Mouse (Mus musculus) inflammation-experienced regulatory T-cells, adult 6 months (primary cell): ENCODE measurements around the gene Dld. TPM values are rescaled to one million over a fixed set of nuclear protein-coding genes. Genes with fewer than 3 reads are reported as not detected.

Source experiments
- ATAC-seq: one replicate; pipeline ENCODE4 v1.8.0; 2017
- polyA plus RNA-seq, 3 experiments: library from polyadenylated mRNA; unstranded; fragments of 100-300 nt; shearing (Covaris generic); gene quantifications; one replicate each; pipeline ENCODE4 v1.2.1; 2017

Gene Dld
- polyA plus RNA-seq, 3 experiments from 2014 or later = 92.6 to 105 (median 93.2) TPM

DNA sequence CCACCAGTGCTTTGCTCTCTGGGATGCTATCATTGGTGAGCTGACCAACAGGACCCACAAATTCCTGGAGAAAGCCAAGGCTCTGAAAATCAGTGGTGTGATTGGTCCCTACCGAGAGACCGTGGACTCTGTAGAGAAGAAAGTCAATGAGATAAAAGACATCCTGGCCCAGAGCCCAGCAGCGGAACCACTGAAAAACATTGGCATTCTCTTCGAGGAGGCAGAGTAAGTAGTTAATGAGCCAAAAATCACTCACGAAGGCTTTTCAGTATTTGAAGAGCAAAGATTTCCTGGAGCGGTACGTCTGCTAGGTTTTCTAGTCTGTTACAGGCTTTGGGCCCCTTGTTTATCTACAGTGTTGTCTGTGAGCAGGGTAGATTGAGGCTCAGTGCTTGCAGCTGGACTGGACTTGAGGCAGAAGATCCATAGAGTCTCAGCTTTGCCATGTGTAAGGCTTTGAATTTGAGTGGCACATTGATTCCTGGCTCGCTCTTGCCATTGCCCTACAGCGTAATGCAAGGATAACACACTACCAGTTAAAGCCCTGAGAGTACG lies 32.8 kb downstream of the Dld start:
- no peak for ATAC-seq

DNA sequence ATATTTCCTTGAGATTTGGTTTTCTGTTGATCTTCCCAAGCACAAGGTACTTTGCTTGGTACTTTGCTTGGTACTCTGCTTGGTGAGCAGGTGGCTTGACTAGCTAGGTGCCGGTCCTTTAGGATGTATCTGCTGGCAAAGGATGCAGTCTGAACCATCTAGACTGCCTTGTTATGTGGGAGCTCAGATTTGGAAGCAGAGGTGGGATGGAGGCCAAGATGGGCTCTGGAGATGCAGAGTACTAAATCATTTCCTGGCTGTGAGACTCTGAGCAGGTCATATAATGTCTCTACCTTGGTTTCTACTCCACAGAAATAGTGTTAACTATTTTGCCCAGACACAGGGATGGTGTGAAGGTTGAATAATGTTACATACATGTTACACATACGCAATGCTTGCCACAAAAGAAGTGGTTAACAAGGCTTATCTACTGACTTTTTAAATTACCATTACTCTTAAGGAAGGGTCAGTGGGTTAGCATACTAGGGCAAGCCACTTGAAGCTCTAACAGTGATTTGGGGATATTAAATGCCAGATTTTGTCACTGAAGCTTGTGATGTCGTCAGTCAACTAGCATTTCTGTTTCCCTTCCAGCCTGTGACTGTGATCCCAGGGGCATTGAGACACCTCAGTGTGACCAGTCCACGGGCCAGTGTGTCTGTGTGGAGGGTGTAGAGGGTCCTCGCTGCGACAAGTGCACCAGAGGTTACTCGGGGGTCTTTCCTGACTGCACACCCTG lies 33.4 kb downstream of the Dld start:
- no peak for ATAC-seq

DNA sequence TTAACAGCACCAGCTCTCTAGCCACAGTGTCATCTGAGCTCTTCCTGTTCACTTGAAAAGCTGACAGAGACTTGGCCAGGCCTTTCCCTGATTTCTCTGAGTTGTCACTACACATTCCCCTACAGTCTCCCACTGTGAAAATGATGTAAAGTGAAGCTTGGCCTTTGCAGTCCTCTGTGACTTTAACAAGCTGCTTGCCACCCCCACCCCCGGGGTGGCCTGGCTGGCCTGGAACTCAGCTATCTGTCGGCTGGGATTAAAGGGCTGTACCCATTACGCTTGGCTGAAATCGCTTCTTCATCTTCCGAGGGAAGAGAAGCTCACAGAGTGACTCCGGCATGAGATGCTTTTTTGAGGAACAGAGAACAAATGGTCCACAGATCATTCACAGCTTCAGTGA lies 35.3 kb downstream of the Dld start:
- ATAC-seq = no peak

DNA sequence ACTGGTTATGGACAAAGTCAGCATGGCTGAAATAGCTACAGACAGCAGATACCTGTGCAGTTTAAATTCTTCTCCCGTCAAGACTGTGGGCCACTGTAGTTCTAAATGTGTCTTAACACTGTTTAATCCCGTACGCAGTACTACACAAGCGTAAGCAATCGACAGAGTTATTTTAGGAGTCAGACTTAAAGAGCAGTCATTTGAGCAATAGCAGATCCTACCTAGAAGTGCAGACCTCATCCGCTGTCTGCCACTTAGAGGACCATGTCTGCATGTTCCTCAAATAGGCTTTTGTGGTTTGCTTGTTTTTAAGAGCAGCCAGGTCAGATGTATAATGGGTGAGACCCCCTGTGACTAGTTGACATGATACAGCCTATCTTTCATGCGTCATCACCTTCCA lies 36.9 kb downstream of the Dld start:
- no peak for ATAC-seq

DNA sequence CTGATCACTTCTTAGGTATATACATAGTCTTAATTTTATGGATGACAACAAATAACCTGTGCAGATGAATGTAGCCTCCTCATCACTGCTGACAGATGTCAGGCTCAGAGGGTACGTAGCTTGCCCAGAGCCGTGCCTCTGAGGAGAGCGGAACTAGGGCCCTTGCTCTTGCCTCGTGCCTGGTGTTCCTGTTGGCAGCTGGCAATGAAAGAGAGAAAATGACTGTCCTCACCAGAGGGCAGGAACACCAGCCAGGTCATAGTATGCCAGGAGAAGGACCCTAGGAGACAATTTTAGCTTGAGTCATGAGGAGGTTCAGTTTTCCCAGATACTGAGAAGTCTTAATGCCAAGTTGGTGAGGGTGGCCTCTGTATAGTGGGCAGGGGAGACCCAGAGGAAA lies 38.1 kb downstream of the Dld start:
- ATAC-seq = no peak

DNA sequence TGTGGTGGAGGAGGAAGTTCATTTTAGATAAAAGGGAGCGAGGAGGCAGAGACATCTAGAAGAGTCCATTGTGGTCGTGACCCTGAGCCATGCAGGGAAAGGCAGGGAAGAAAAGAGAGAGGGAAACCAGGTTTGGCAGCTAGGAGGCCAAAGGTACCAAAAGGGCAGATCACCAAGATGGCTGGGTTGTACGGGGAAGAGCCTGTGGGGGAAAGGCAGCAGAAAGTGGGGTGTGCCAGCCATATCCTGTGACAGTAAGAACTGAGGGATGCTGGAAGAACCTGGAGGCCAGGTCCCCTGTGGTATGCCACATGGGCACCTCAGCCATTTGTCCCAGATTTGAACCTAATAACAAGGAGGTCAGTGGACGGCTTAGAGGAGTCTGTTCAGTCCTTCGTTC lies 39.0 kb downstream of the Dld start:
- no peak for ATAC-seq

DNA sequence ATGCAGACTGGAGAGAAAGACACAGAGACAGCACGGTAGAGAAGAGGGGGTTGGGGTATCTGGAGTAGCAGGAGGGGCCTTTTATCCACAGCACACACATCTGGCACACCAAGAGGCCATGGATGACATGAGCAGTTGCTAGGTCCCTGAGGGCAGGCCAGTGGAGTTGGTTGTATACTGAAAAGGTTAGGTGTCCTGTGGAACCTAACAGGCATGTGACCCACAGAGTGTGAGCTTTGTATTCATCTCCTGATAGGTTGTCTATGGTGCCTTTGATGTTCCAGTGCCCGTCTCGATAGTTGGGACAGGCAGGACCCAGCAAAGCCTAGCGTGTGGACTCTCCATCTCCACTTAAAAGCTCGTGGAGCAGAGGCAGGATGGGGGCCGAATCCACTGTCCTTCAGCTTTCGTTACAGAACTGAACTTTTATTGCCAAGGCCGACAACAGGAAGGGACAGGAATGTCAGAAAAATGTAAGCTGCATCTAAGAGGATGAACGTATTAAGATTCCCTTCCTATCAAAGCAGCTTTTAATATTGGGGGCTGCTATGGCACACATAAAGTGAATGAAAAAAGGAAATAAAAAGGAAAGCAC lies 39.5 kb downstream of the Dld start:
- no peak for ATAC-seq

DNA sequence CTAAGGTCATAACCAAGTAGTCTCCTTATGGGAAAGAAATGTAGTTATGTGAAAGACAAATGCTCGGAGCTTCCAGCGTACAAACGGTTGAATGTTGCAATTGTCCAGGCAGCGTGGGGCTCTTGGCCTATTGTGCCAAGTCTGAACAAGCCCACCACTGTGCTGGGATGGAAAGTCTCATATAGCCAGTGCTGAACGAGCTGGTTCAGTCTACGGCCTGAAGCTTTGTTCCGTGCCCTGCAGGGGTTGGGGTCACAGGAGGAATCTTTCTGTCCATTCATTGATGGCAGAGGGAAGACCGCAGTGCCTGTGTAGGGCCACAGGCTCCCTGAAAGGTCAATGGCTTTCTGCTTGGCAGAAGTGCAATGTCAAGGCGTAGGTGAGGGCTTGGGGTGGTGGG lies 40.6 kb downstream of the Dld start:
- no peak for ATAC-seq

DNA sequence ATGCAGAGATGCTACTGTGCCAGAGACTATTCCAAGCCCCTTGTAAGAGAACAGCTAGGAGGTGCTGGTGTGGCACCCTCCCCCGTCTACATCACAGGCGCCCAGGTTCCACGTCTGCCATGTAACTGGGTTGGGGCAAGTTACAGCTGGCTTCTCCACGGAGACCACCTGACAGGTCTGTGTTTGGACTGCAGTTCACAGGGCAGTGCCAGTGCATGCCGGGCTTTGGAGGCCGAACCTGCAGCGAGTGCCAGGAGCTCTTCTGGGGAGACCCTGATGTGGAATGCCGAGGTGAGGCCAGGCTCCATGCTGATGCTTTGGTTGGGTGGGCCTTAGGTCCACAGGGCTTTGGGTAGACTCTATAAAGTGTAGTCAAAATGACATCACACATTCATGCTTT lies 43.5 kb downstream of the Dld start:
- ATAC-seq = no peak

DNA sequence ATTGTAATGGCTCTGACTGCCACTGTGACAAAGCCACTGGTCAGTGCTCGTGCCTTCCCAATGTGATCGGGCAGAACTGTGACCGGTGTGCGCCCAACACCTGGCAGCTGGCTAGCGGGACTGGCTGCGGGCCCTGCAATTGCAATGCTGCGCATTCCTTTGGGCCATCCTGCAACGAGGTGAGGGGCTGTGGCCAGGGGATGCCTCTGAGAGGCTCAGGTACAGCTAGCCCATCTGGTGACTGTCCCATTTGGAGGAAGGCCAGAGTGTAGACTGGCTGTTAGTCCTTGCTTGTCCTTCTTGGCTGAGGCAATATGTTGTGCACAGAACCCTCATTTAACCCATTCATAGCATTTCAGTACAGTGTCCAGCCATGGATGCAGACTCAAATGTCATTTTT lies 44.2 kb downstream of the Dld start:
- no peak for ATAC-seq

DNA sequence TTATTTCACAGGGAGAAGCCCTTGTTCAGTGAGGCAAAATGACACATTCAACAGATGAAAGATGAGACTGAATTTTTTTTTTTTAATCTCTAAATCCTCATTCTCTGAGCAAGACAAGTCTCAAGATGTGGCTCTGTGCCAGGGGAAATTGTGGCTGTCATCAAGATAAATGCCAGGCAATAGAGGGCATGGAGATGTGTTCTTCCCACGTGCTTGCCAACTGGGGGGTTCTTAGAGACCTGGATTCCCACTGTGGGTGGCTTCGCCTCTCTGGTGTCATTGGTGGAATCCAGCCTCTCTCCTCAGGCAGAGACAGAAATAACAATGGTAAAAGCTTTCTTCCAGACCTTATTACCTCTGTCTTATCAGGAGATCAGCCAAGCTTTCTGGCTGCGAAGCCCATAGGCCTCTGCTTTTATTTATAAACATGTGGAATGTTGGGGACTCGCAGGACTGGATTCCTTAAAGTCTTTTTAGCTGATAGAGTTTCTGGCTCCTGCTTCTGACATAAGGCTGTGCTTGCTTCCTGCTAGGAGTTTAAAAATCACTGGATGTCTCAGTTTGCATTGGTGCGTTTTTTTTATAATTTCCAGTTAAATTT lies 45.1 kb downstream of the Dld start:
- no peak for ATAC-seq

DNA sequence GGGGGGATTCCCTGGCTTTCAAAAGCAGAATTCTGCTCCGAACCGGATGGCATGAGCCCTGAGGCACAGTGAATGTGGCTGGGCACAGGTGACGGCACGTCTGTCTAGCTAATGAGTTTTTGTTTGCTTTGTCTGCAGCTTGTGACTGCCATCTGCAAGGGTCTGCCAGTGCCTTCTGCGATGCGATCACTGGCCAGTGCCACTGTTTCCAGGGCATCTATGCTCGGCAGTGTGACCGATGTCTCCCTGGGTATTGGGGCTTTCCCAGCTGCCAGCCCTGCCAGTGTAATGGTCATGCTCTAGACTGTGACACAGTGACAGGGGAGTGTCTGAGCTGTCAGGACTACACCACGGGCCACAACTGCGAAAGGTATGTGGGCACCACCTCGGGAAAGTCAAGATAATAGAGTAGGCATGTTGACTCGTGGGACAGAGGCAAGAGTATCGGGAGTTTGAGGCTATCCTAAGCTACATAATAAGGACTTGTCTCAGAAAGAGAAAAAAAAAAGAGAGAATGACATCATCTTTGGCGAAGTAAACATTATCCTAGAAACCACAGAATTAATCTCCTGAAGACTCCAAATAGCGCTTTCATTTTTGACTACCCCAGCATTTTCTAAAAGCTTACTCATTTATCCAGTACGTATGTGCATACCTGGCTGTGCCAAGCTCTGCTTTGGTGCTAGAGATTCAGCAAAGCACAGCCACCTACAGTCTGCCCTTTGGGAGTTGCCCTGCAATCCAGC lies 48.3 kb downstream of the Dld start:
- ATAC-seq = no peak

DNA sequence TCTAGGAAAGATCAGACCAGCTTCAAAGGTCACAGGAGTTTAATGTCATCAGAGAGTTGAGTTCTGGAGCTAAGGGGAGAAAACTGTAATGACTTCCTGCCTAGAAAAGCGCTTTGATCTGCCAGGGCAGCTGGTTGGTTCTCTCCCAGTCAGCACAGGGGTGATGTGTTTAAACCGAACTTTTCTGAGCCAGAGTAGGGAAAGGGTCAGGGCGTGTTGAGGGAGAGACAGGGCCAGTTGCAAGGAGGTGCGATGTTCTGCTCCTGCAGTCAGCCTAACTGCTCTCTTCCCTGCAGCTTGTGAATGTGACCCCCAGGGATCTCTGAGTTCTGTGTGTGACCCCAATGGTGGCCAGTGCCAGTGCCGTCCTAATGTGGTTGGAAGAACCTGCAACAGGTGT lies 49.0 kb downstream of the Dld start:
- ATAC-seq = no peak

DNA sequence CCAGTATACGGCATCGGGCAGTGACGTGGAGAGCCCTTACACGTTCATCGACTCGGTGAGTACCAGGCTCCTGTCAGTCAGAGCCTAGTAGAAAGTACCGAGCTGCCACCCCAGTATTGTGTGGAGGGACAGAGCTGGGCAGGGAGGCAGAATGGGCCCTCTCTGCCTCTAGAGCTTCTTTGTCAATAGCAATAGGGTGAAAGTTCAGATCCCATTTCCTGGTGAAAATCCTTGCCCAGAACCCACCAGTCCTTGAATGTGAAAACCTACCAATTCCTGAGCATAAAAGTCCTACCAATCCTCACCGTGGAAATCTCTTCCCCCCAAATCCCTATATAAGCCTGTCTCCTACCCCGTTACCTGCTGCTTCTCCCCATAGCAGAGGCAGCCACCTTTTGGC lies 51.0 kb downstream of the Dld start:
- no peak for ATAC-seq

DNA sequence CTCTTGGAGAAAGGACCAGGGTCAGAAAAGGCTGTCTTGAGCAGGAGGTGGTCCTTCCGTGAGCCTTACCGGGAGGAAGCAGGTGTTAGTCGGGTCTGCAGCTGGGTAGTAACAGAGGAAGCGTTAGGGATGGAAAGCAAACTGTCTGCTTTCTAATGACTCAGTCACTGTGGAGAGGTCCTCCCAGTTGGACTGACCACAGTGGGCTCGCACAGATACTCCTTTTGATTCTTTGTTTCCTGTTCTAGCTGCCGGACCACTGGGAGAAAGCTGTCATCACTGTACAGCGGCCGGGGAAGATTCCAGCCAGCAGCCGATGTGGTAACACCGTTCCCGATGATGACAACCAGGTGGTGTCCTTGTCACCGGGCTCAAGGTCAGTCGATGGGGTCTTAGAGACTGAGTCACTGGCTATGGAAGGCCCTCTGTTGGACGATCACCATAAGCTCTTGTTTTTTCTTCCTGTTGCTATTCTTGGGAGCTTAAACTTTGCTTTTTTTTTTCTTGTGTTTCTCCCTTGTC lies 51.5 kb downstream of the Dld start:
- ATAC-seq = no peak

DNA sequence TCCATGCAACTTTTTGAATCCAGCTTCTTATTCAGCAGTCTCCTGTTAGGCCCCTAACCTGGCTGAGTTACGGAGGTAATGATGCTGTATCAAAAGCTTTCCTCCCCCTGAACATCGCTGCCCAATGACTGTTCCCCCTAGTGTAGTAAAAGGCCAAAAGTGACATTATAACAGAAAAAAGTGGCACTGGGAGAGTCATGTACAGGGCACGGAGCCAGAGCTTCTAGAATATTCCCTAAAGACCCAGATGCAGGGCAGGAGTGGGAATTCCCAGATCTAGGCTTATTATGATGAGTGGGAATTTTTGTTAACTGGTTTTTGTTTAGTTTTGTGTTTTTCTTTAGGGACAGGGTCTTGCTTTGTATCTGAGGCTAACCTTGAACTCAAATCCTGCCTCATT lies 52.1 kb downstream of the Dld start:
- no peak for ATAC-seq

DNA sequence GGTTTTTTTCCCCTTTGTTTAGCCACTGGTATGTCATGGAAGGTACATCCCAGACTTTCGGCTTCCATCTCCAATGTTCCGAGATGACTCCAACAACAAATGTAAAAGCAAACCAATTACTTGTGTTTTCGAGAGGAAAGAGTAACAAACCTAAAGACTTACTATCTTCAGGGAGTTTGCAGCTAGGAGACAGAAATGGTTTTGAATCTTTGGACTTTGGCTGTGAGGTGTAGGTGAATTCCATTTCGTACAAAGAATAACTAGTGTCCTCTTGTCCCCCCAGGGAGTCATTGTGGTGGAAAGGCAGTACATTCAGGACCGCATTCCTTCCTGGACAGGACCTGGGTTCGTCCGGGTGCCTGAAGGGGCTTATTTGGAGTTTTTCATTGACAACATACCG lies 52.7 kb downstream of the Dld start:
- ATAC-seq = no peak

DNA sequence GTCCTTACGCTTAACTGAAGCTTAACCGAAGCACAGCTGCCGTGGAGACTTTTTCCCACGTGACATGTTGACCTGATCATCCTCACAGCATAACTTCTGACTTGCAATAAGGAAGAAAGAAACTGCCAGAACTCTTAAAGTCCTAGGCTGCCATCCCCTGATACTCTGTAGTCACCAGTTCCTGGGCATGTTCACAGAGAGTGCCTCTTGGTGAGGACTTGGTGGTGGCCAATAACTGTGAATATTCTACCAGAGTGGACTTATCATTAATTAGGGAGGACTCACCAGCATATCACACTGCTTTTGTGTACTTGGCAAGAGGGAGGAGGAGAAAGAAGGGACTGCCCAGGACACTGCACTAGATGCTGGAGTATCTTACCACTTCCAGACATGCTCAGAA lies 53.1 kb downstream of the Dld start:
- ATAC-seq = no peak

DNA sequence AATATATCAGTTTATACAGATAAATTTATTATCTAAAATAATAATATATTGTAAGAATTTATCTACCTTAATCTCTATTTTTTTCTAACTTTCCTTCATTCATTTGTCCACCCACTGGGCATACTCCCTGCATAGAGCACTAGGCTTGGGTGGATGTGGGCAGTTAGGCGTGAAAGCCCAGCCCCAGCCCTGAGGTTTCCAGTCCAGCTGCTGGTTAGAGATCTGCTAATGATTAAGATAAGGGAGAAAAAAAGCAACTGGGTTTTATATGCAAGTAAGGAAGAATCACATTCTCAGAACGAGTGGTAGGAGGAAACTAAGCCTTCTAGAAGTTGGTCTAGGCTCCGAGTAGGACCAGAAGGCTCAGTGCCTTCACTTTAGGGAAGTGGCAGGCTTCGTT lies 55.2 kb downstream of the Dld start:
- no peak for ATAC-seq

DNA sequence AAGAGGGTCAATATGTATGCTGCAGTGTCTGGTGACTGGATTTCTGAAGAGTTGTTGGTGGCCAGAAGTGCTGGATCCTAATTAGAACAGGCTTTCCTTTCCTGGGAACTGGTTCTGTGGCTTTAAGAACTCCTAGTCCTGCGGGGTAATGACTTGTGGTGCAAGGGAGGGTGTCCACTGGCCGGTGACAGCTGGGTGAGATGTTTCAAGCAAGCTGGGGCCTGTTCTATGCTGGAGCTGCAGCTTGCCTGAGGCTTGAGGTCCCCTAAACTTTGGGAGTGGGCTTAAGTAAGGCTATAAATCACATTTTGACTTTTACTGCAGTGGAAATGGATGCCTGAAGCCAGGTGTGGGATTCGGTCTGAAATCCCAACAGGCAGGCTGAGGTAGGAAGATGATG lies 55.7 kb downstream of the Dld start:
- no peak for ATAC-seq

DNA sequence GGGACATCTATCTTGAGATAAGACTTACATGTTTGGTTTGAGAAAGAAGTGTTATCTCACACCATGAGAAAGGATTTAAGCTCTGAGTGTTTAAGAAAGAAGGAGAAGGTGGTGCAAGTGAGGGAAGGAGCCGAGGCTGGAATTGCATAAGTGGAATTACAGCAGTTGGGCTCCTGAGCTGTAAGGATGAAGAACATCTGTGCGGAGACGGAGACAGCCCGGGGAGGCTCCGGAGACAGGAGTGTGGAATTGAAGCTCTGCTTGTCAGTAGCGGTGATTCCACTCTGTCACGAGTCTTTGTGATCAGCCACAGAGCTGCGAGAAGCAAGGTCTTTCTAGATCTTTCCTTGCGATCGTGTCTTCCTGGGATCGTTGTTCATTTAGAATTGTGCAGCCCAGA lies 56.3 kb downstream of the Dld start:
- ATAC-seq = no peak

DNA sequence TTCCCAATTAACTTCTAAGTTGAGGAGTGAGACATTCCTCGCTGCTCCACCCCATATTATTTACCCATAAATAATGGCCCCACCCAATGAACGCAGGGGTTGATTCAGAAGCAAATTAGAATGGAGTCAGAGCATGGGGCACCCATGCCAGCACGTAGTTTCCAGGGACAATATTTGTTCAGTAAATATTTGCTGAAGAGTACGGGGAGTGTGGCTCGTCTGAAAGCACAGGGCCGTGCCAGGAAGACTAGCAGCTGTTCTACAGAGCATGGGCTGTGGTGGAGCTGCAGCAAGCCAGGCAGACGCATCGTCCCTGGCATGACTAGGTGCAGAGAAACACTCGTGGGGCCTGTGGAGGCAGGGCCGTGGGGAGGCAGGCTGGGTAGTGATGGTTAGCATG lies 56.7 kb downstream of the Dld start:
- ATAC-seq = no peak
